Mouse (Mus musculus): ENCODE data around the gene Krt8. TPM values are rescaled to one million over a fixed set of nuclear protein-coding genes. Genes with fewer than 3 reads are reported as not detected.
A peak's percentile ranks its signal among the peaks of the same experiment; 100 is the strongest.

The Krt8 gene
- polyA plus RNA-seq, 1 experiment from 2014 or later: 10.2 TPM

GRCm38 (mm10) chr15:101983949-101984601 is 20.2 kb downstream of the Krt8 start:
- Histone ChIP-seq H3K4me3 (ENCODE audit: low read depth, low read length) (peak overlapping the region; percentile 21), H3K9ac (ENCODE audit: low read length) (peak overlapping the region; percentile 39; the same call in 1 of the 2 replicates), H3K27ac (ENCODE audit: low read depth, low read length) (no peak overlapping the region), H3K36me3 (ENCODE audit: control insufficient read depth, insufficient read depth, low read length) (no peaks in the 10 kb centered on the region), H3K27me3 (ENCODE audit: control insufficient read depth, insufficient read depth, low read length) (no peaks in the 10 kb centered on the region), H3K9me3 (ENCODE audit: control insufficient read depth, low read length) (no peaks in the 10 kb centered on the region), H3K4me2 (peak overlapping the region; percentile 46), H3K4me1 (ENCODE audit: control insufficient read depth, insufficient read depth, low read length) (0 out of 2 replicates have a peak, but pooled peaks cover 5% of the 10 kb centered on the region)
- 4% methylated on average over 15 of the region's 15 CpGs for WGBS
- peak; percentile 99 for DNase-seq (ENCODE audit: low spot score, missing footprints)
- ATAC-seq (ENCODE audit: low FRiP score): peak; percentile 93

- no peaks in the 10 kb centered on the region for H3K9me3 ChIP-seq (ENCODE audit: control insufficient read depth, low read length)
- no peak overlapping the region for H3K27ac ChIP-seq (ENCODE audit: low read depth, low read length)
- no peaks in the 10 kb centered on the region for H3K27me3 ChIP-seq (ENCODE audit: control insufficient read depth, insufficient read depth, low read length)
- WGBS: 79% methylated on average over 13 of the region's 13 CpGs
- peak overlapping the region; percentile 46 for H3K4me2 ChIP-seq
- H3K4me3 ChIP-seq (ENCODE audit: low read depth, low read length): no peak overlapping the region
- H3K36me3 ChIP-seq (ENCODE audit: control insufficient read depth, insufficient read depth, low read length): no peaks in the 10 kb centered on the region
- DNase-seq (ENCODE audit: low spot score, missing footprints) (no peak), ATAC-seq (ENCODE audit: low FRiP score) (no peak)
- peak overlapping the region; percentile 39; the same call in 1 of the 2 replicates for H3K9ac ChIP-seq (ENCODE audit: low read length)
- 0 out of 2 replicates have a peak, but pooled peaks cover 5% of the 10 kb centered on the region for H3K4me1 ChIP-seq (ENCODE audit: control insufficient read depth, insufficient read depth, low read length)
These were observed 20.9 kb downstream of the Krt8 start for GRCm38 (mm10) chr15:101983315-101983948.

GRCm38 (mm10) chr15:101980849-101981248 is 23.4 kb downstream of the Krt8 start:
- no peak overlapping the region for H3K27ac ChIP-seq (ENCODE audit: low read depth, low read length)
- H3K4me3 ChIP-seq (ENCODE audit: low read depth, low read length): no peak overlapping the region
- H3K36me3 ChIP-seq (ENCODE audit: control insufficient read depth, insufficient read depth, low read length): no peaks in the 10 kb centered on the region
- no peak for ATAC-seq (ENCODE audit: low FRiP score)
- no peak for DNase-seq (ENCODE audit: low spot score, missing footprints)
- H3K4me2 ChIP-seq: no peak overlapping the region
- H3K9ac ChIP-seq (ENCODE audit: low read length): no peak overlapping the region
- 78% methylated on average over 6 of the region's 6 CpGs for WGBS
- H3K9me3 ChIP-seq (ENCODE audit: control insufficient read depth, low read length): no peaks in the 10 kb centered on the region
- peaks cover 10% of the 10 kb centered on the region; the same call in 1 of the 2 replicates for H3K4me1 ChIP-seq (ENCODE audit: control insufficient read depth, insufficient read depth, low read length)
- no peaks in the 10 kb centered on the region for H3K27me3 ChIP-seq (ENCODE audit: control insufficient read depth, insufficient read depth, low read length)

- Histone ChIP-seq H3K27me3 (ENCODE audit: control insufficient read depth, insufficient read depth, low read length) (no peaks in the 10 kb centered on the region), H3K4me1 (ENCODE audit: control insufficient read depth, insufficient read depth, low read length) (peaks cover 9% of the 10 kb centered on the region; the same call in 1 of the 2 replicates), H3K36me3 (ENCODE audit: control insufficient read depth, insufficient read depth, low read length) (no peaks in the 10 kb centered on the region), H3K9me3 (ENCODE audit: control insufficient read depth, low read length) (no peaks in the 10 kb centered on the region), H3K9ac (ENCODE audit: low read length) (peak overlapping the region; percentile 77), H3K4me3 (ENCODE audit: low read depth, low read length) (peak overlapping the region; percentile 33), H3K27ac (ENCODE audit: low read depth, low read length) (no peak overlapping the region; the same call in 1 of the 2 replicates), H3K4me2 (peak overlapping the region; percentile 67)
- DNase-seq (ENCODE audit: low spot score, missing footprints) (peak; percentile 97), ATAC-seq (ENCODE audit: low FRiP score) (peak; percentile 91)
- 3% methylated on average over 36 of the region's 39 CpGs for WGBS
These were observed 27.1 kb downstream of the Krt8 start for GRCm38 (mm10) chr15:101977043-101977726.

GRCm38 (mm10) chr15:101976641-101977040 is 27.6 kb downstream of the Krt8 start:
- no peak overlapping the region for H3K4me3 ChIP-seq (ENCODE audit: low read depth, low read length)
- ATAC-seq (ENCODE audit: low FRiP score) (no peak), DNase-seq (ENCODE audit: low spot score, missing footprints) (peak; percentile 88)
- H3K9me3 ChIP-seq (ENCODE audit: control insufficient read depth, low read length): no peaks in the 10 kb centered on the region
- no peak overlapping the region for H3K27ac ChIP-seq (ENCODE audit: low read depth, low read length)
- H3K4me1 ChIP-seq (ENCODE audit: control insufficient read depth, insufficient read depth, low read length): peaks cover 9% of the 10 kb centered on the region; the same call in 1 of the 2 replicates
- no peaks in the 10 kb centered on the region for H3K36me3 ChIP-seq (ENCODE audit: control insufficient read depth, insufficient read depth, low read length)
- H3K27me3 ChIP-seq (ENCODE audit: control insufficient read depth, insufficient read depth, low read length): no peaks in the 10 kb centered on the region
- peak overlapping the region; percentile 67; the same call in 1 of the 2 replicates for H3K4me2 ChIP-seq
- 64% methylated on average over 3 of the region's 3 CpGs for WGBS
- H3K9ac ChIP-seq (ENCODE audit: low read length): no peak overlapping the region

- no peak overlapping the region for H3K9ac ChIP-seq (ENCODE audit: low read length)
- no peak for DNase-seq (ENCODE audit: low spot score, missing footprints)
- H3K27me3 ChIP-seq (ENCODE audit: control insufficient read depth, insufficient read depth, low read length): no peaks in the 10 kb centered on the region
- H3K4me3 ChIP-seq (ENCODE audit: low read depth, low read length): no peak overlapping the region
- WGBS: 71% methylated on average over 5 of the region's 5 CpGs
- H3K27ac ChIP-seq (ENCODE audit: low read depth, low read length): no peak overlapping the region
- H3K9me3 ChIP-seq (ENCODE audit: control insufficient read depth, low read length): no peaks in the 10 kb centered on the region
- no peak for ATAC-seq (ENCODE audit: low FRiP score)
- H3K4me2 ChIP-seq: no peak overlapping the region
- no peaks in the 10 kb centered on the region for H3K36me3 ChIP-seq (ENCODE audit: control insufficient read depth, insufficient read depth, low read length)
- peaks cover 9% of the 10 kb centered on the region; the same call in 1 of the 2 replicates for H3K4me1 ChIP-seq (ENCODE audit: control insufficient read depth, insufficient read depth, low read length)
These were observed 28.3 kb downstream of the Krt8 start for GRCm38 (mm10) chr15:101976023-101976422.

- WGBS: 69% methylated on average over 14 of the region's 16 CpGs
- no peaks in the 10 kb centered on the region for H3K9me3 ChIP-seq (ENCODE audit: control insufficient read depth, low read length)
- ATAC-seq (ENCODE audit: low FRiP score) (no peak), DNase-seq (ENCODE audit: low spot score, missing footprints) (no peak)
- H3K27ac ChIP-seq (ENCODE audit: low read depth, low read length): no peak overlapping the region
- H3K9ac ChIP-seq (ENCODE audit: low read length): no peak overlapping the region
- H3K4me2 ChIP-seq: no peak overlapping the region
- H3K4me1 ChIP-seq (ENCODE audit: control insufficient read depth, insufficient read depth, low read length): peaks cover 9% of the 10 kb centered on the region; the same call in 1 of the 2 replicates
- no peak overlapping the region for H3K4me3 ChIP-seq (ENCODE audit: low read depth, low read length)
- H3K36me3 ChIP-seq (ENCODE audit: control insufficient read depth, insufficient read depth, low read length): no peaks in the 10 kb centered on the region
- no peaks in the 10 kb centered on the region for H3K27me3 ChIP-seq (ENCODE audit: control insufficient read depth, insufficient read depth, low read length)
These were observed 30.0 kb downstream of the Krt8 start for GRCm38 (mm10) chr15:101974083-101974845.

GRCm38 (mm10) chr15:101973414-101974077 is 30.7 kb downstream of the Krt8 start:
- ATAC-seq (ENCODE audit: low FRiP score) (peak; percentile 69), DNase-seq (ENCODE audit: low spot score, missing footprints) (peak; percentile 100)
- H3K9ac ChIP-seq (ENCODE audit: low read length): 0 out of 2 replicates have a peak overlapping the region, but pooled peaks have one; percentile 36
- H3K27ac ChIP-seq (ENCODE audit: low read depth, low read length): no peak overlapping the region
- peaks cover 9% of the 10 kb centered on the region; the same call in 1 of the 2 replicates for H3K4me1 ChIP-seq (ENCODE audit: control insufficient read depth, insufficient read depth, low read length)
- no peak overlapping the region for H3K4me3 ChIP-seq (ENCODE audit: low read depth, low read length)
- H3K36me3 ChIP-seq (ENCODE audit: control insufficient read depth, insufficient read depth, low read length): no peaks in the 10 kb centered on the region
- no peaks in the 10 kb centered on the region for H3K27me3 ChIP-seq (ENCODE audit: control insufficient read depth, insufficient read depth, low read length)
- H3K4me2 ChIP-seq: peak overlapping the region; percentile 15
- no peaks in the 10 kb centered on the region for H3K9me3 ChIP-seq (ENCODE audit: control insufficient read depth, low read length)
- WGBS: 14% methylated on average over 15 of the region's 15 CpGs

Data from midbrain, embryonic 11.5 days (tissue).